Mouse (Mus musculus) embryonic facial prominence, embryonic 11.5 days (tissue): Measurements from ENCODE around the gene Atp6v1c2. TPM values are rescaled to one million over a fixed set of nuclear protein-coding genes. Genes with fewer than 3 reads are reported as not detected.

Experiments
- ATAC-seq: fragments of 200-750 bp; cut with Nextera tagmentation; replicated peaks from 2 replicates; pipeline ENCODE4 v1.8.0; 2017; ENCODE audit warnings: low read depth; ENCODE audit not compliant: insufficient number of reproducible peaks, low FRiP score, low TSS enrichment
- DNase-seq: peaks from one replicate; pipeline ENCODE4 v3.0.0-alpha.2; 2015; ENCODE audit warnings: low spot score
- H3K27ac ChIP-seq: fragments of 300-500 bp; sonication (generic); replicated peaks from 2 replicates; pipeline ENCODE4 v1.5.1; 2014; ENCODE audit warnings: mild to moderate bottlenecking, low read depth, low read length, control low read depth
- H3K27me3 ChIP-seq: fragments of 300-500 bp; sonication (generic); 2 replicates; pipeline ENCODE4 v1.6.1; 2014; ENCODE audit warnings: mild to moderate bottlenecking, low read length, moderate library complexity, mixed read lengths; ENCODE audit not compliant: control insufficient read depth, insufficient read depth
- H3K36me3 ChIP-seq: fragments of 300-500 bp; sonication (generic); replicated peaks from 2 replicates; pipeline ENCODE4 v1.6.1; 2014; ENCODE audit warnings: low read depth, mild to moderate bottlenecking, low read length, moderate library complexity, mixed read lengths; ENCODE audit not compliant: control insufficient read depth, insufficient read depth
- H3K4me1 ChIP-seq: fragments of 300-500 bp; sonication (generic); 2 replicates; pipeline ENCODE4 v1.6.1; 2014; ENCODE audit warnings: low read length, mixed read lengths; ENCODE audit not compliant: control insufficient read depth, insufficient read depth
- H3K4me2 ChIP-seq: fragments of 300-500 bp; sonication (generic); 2 replicates; pipeline ENCODE4 v1.6.1; 2014; ENCODE audit warnings: low read depth, mild to moderate bottlenecking, control low read depth, low read length, moderate library complexity
- H3K4me3 ChIP-seq: fragments of 300-500 bp; sonication (generic); 2 replicates; pipeline ENCODE4 v1.5.1; 2014; ENCODE audit warnings: low read depth, low read length, control low read depth
- H3K9ac ChIP-seq: fragments of 300-500 bp; sonication (generic); replicated peaks from 2 replicates; pipeline ENCODE4 v1.6.1; 2014; ENCODE audit warnings: mild to moderate bottlenecking, control low read depth, low read length
- H3K9me3 ChIP-seq: fragments of 300-500 bp; sonication (generic); replicated peaks from 2 replicates; pipeline ENCODE4 v1.6.1; 2016; ENCODE audit warnings: mild to moderate bottlenecking, low read length, inconsistent platforms, mixed read lengths; ENCODE audit not compliant: control insufficient read depth
- WGBS: fragments of 180-500 bp; shearing (Covaris S2); extraction: QIAGEN DNeasy Blood & Tissue Kit; methylation state at CpG from one replicate; pipeline ENCODE4 v1.1.7; 2014; 5-methylcytosine and 5-hydroxymethylcytosine counted together
- polyA plus RNA-seq: library from polyadenylated mRNA; unstranded; fragments of >200 nt; fragmentation: Nextera tagmentation; extraction: Ambion mirVana; gene quantifications from 2 replicates; pipeline ENCODE4 v1.2.1, GENCODE M21; 2014

Atp6v1c2 gene
- polyA plus RNA-seq, 1 experiment from 2014 or later: 0.49 TPM

- DNase-seq (no peak), ATAC-seq (no peak)
- H3K9me3 ChIP-seq: no peaks in the 10 kb centered on the region
- peaks cover 3% of the 10 kb centered on the region for H3K27me3 ChIP-seq
- no peak overlapping the region for H3K9ac ChIP-seq
- 63% methylated on average over 4 of the region's 4 CpGs for WGBS
- H3K4me3 ChIP-seq: no peak overlapping the region
- H3K4me1 ChIP-seq: no peaks in the 10 kb centered on the region
- no peaks in the 10 kb centered on the region for H3K36me3 ChIP-seq
- H3K27ac ChIP-seq: no peak overlapping the region
- H3K4me2 ChIP-seq: no peak overlapping the region
These were observed 11.2 kb downstream of the Atp6v1c2 start for GRCm38 (mm10) chr12:17317970-17318369.

GRCm38 (mm10) chr12:17316096-17316495 lies 13.1 kb downstream of the Atp6v1c2 start:
- H3K9ac ChIP-seq: no peak overlapping the region
- WGBS: 93% methylated on average over 5 of the region's 5 CpGs

GRCm38 (mm10) chr12:17310852-17311839 lies 18.0 kb downstream of the Atp6v1c2 start:
- 68% methylated on average over 16 of the region's 16 CpGs for WGBS
- no peak for ATAC-seq
- Histone ChIP-seq H3K9ac (no peak overlapping the region), H3K4me3 (no peak overlapping the region), H3K4me1 (no peaks in the 10 kb centered on the region), H3K27me3 (no peaks in the 10 kb centered on the region), H3K4me2 (no peak overlapping the region), H3K27ac (no peak overlapping the region), H3K9me3 (no peaks in the 10 kb centered on the region), H3K36me3 (no peaks in the 10 kb centered on the region)
- DNase-seq: no peak

More at GRCm38 (mm10) chr12:17316096-17316495, 13.1 kb downstream of the Atp6v1c2 start:
- Histone ChIP-seq H3K9me3 (no peaks in the 10 kb centered on the region), H3K4me1 (no peaks in the 10 kb centered on the region), H3K4me3 (no peak overlapping the region), H3K27ac (no peak overlapping the region), H3K27me3 (no peaks in the 10 kb centered on the region), H3K36me3 (no peaks in the 10 kb centered on the region), H3K4me2 (no peak overlapping the region)
- no peak for DNase-seq
- no peak for ATAC-seq

- Histone ChIP-seq H3K4me3 (no peak overlapping the region), H3K9ac (no peak overlapping the region), H3K4me2 (no peak overlapping the region), H3K36me3 (no peaks in the 10 kb centered on the region), H3K27me3 (no peaks in the 10 kb centered on the region), H3K4me1 (no peaks in the 10 kb centered on the region), H3K27ac (no peak overlapping the region), H3K9me3 (no peaks in the 10 kb centered on the region)
- WGBS: 31% methylated on average over 4 of the region's 4 CpGs
- ATAC-seq: no peak
- no peak for DNase-seq
These were observed 20.9 kb downstream of the Atp6v1c2 start for GRCm38 (mm10) chr12:17308246-17308645.

- no peak overlapping the region for H3K9ac ChIP-seq
- H3K9me3 ChIP-seq: no peaks in the 10 kb centered on the region
- no peaks in the 10 kb centered on the region for H3K4me1 ChIP-seq
- DNase-seq (no peak), ATAC-seq (no peak)
- 87% methylated on average over 7 of the region's 7 CpGs for WGBS
- H3K27ac ChIP-seq: no peak overlapping the region
- H3K4me3 ChIP-seq: no peak overlapping the region
- H3K4me2 ChIP-seq: no peak overlapping the region
- no peaks in the 10 kb centered on the region for H3K27me3 ChIP-seq
- no peaks in the 10 kb centered on the region for H3K36me3 ChIP-seq
These were observed 23.7 kb downstream of the Atp6v1c2 start for GRCm38 (mm10) chr12:17305445-17305844.

- no peaks in the 10 kb centered on the region for H3K36me3 ChIP-seq
- H3K4me1 ChIP-seq: no peaks in the 10 kb centered on the region
- no peak overlapping the region for H3K27ac ChIP-seq
- DNase-seq (no peak), ATAC-seq (no peak)
- H3K27me3 ChIP-seq: no peaks in the 10 kb centered on the region
- 85% methylated on average over 1 of the region's 1 CpGs for WGBS
- no peaks in the 10 kb centered on the region for H3K9me3 ChIP-seq
- no peak overlapping the region for H3K4me3 ChIP-seq
- no peak overlapping the region for H3K4me2 ChIP-seq
- no peak overlapping the region for H3K9ac ChIP-seq
These were observed 29.3 kb downstream of the Atp6v1c2 start for GRCm38 (mm10) chr12:17299902-17300301.

- no peak overlapping the region for H3K4me2 ChIP-seq
- H3K4me3 ChIP-seq: no peak overlapping the region
- no peak for ATAC-seq
- H3K9me3 ChIP-seq: no peaks in the 10 kb centered on the region
- no peaks in the 10 kb centered on the region for H3K4me1 ChIP-seq
- WGBS: 75% methylated on average over 2 of the region's 2 CpGs
- no peaks in the 10 kb centered on the region for H3K27me3 ChIP-seq
- no peak for DNase-seq
- H3K9ac ChIP-seq: no peak overlapping the region
- H3K36me3 ChIP-seq: no peaks in the 10 kb centered on the region
- H3K27ac ChIP-seq: no peak overlapping the region
These were observed 32.3 kb downstream of the Atp6v1c2 start for GRCm38 (mm10) chr12:17296899-17297298.

GRCm38 (mm10) chr12:17290569-17290968 lies 38.6 kb downstream of the Atp6v1c2 start:
- Histone ChIP-seq H3K27me3 (no peaks in the 10 kb centered on the region), H3K4me2 (no peak overlapping the region), H3K4me1 (no peaks in the 10 kb centered on the region), H3K9ac (no peak overlapping the region), H3K27ac (no peak overlapping the region), H3K36me3 (no peaks in the 10 kb centered on the region), H3K4me3 (no peak overlapping the region), H3K9me3 (no peaks in the 10 kb centered on the region)
- 66% methylated on average over 4 of the region's 4 CpGs for WGBS
- ATAC-seq: no peak
- no peak for DNase-seq
